In genomic region chr11:117406711-117407110, GRCm38 (mm10) we compare ENCODE assay signal across 12 mouse cellular contexts.
DNase-seq lines count a peak whose midpoint lies in the region; ATAC-seq lines count a peak whose summit lies in the region.
"Had no signal": no experiment of that assay in that cellular context is flagged by ENCODE, and none has a peak within 500 bp of the region (broad histone marks: within the 10 kb centered on the region; RNA-seq: fewer than 3 reads in every experiment).

No protein-coding gene starts in this region.

- H3K9me3 ChIP-seq in heart, embryonic 10.5 days = peaks cover 4% of the 10 kb centered on the region; the same call in 1 of the 2 replicates
- H3K9me3 ChIP-seq in heart, embryonic 11.5 days (replicated peaks; ENCODE audit: control insufficient read depth, low read length) = no peaks in the 10 kb centered on the region
- H3K9me3 ChIP-seq in forebrain, embryonic 12.5 days = peaks cover 6% of the 10 kb centered on the region; the same call in 1 of the 2 replicates
- no peaks in the 10 kb centered on the region; the same call in 1 of the 2 replicates for H3K9me3 ChIP-seq in hindbrain, embryonic 16.5 days (ENCODE audit: control insufficient read depth, low read length)
- H3K9me3 ChIP-seq in midbrain, embryonic 16.5 days (replicated peaks; ENCODE audit: control insufficient read depth, low read length, poor library complexity, severe bottlenecking) = no peaks in the 10 kb centered on the region
- H3K9me3 ChIP-seq: embryonic facial prominence, embryonic 15.5 days; G1E had no signal

- H3K4me2 ChIP-seq in heart, embryonic 11.5 days = no peak overlapping the region
- peak overlapping the region; percentile 66 for H3K4me2 ChIP-seq in forebrain, embryonic 12.5 days
- no peak overlapping the region for H3K4me2 ChIP-seq in hindbrain, embryonic 16.5 days (ENCODE audit: low read length)
- H3K4me2 ChIP-seq in midbrain, embryonic 16.5 days (ENCODE audit: low read length) = peak overlapping the region; percentile 61

- WGBS in heart, embryonic 10.5 days = 58% methylated on average over 1 of the region's 1 CpGs
- WGBS in heart, embryonic 11.5 days (ENCODE audit: insufficient replicate concordance) = 75% methylated on average over 1 of the region's 1 CpGs
- 52% methylated on average over 1 of the region's 1 CpGs for WGBS in forebrain, embryonic 12.5 days
- WGBS in hindbrain, embryonic 16.5 days = 73% methylated on average over 1 of the region's 1 CpGs
- WGBS in midbrain, embryonic 16.5 days = 35% methylated on average over 1 of the region's 1 CpGs

- H3K36me3 ChIP-seq in heart, embryonic 10.5 days = no peaks in the 10 kb centered on the region
- no peaks in the 10 kb centered on the region for H3K36me3 ChIP-seq in heart, embryonic 11.5 days (ENCODE audit: control insufficient read depth, insufficient read depth, low read length)
- H3K36me3 ChIP-seq in forebrain, embryonic 12.5 days (replicated peaks) = no peaks in the 10 kb centered on the region
- H3K36me3 ChIP-seq in hindbrain, embryonic 16.5 days (ENCODE audit: control insufficient read depth, insufficient read depth, low read length) = no peaks in the 10 kb centered on the region
- H3K36me3 ChIP-seq in midbrain, embryonic 16.5 days (ENCODE audit: control insufficient read depth, insufficient read depth, low read length) = no peaks in the 10 kb centered on the region
- H3K36me3 ChIP-seq: embryonic facial prominence, embryonic 15.5 days; G1E had no signal

- H3K4me1 ChIP-seq in heart, embryonic 10.5 days = peaks cover 28% of the 10 kb centered on the region
- peaks cover 15% of the 10 kb centered on the region for H3K4me1 ChIP-seq in heart, embryonic 11.5 days (ENCODE audit: control insufficient read depth, insufficient read depth, low read length)
- peaks cover 63% of the 10 kb centered on the region for H3K4me1 ChIP-seq in forebrain, embryonic 12.5 days
- peaks cover 39% of the 10 kb centered on the region for H3K4me1 ChIP-seq in hindbrain, embryonic 16.5 days (ENCODE audit: control insufficient read depth, insufficient read depth, low read depth, low read length)
- peaks cover 58% of the 10 kb centered on the region for H3K4me1 ChIP-seq in midbrain, embryonic 16.5 days (ENCODE audit: control insufficient read depth, insufficient read depth, low read length)

- ATAC-seq in heart, embryonic 11.5 days (replicated peaks; ENCODE audit: insufficient number of reproducible peaks, low FRiP score, low TSS enrichment) = no peak
- ATAC-seq in forebrain, embryonic 12.5 days (ENCODE audit: low FRiP score) = 0 out of 2 replicates have a peak, but pooled peaks have one; percentile 0
- no peak for ATAC-seq in hindbrain, embryonic 16.5 days
- ATAC-seq in midbrain, embryonic 16.5 days = no peak

- H3K27me3 ChIP-seq in heart, embryonic 10.5 days (ENCODE audit: insufficient read depth, poor library complexity, severe bottlenecking) = peaks cover 83% of the 10 kb centered on the region
- H3K27me3 ChIP-seq in heart, embryonic 11.5 days (ENCODE audit: control insufficient read depth, insufficient read depth, low read length) = peaks cover 31% of the 10 kb centered on the region
- H3K27me3 ChIP-seq in forebrain, embryonic 12.5 days = peaks cover 36% of the 10 kb centered on the region
- H3K27me3 ChIP-seq in hindbrain, embryonic 16.5 days (replicated peaks; ENCODE audit: control insufficient read depth, insufficient read depth, low read length) = peaks cover 3% of the 10 kb centered on the region; the same call in 1 of the 2 replicates
- H3K27me3 ChIP-seq in midbrain, embryonic 16.5 days (ENCODE audit: control insufficient read depth, insufficient read depth, low read depth, low read length) = no peaks in the 10 kb centered on the region

- peak overlapping the region; percentile 43; the same call in 1 of the 2 replicates for H3K27ac ChIP-seq in heart, embryonic 10.5 days
- H3K27ac ChIP-seq in heart, embryonic 11.5 days (ENCODE audit: low read depth, low read length) = no peak overlapping the region
- peak overlapping the region; percentile 97 for H3K27ac ChIP-seq in forebrain, embryonic 12.5 days
- peak overlapping the region; percentile 87 for H3K27ac ChIP-seq in hindbrain, embryonic 16.5 days (ENCODE audit: low read depth, low read length)
- peak overlapping the region; percentile 96 for H3K27ac ChIP-seq in midbrain, embryonic 16.5 days (ENCODE audit: low read length)

- no peak for DNase-seq in heart, embryonic 10.5 days (ENCODE audit: low spot score)
- DNase-seq in Muller cell, postnatal 12 days (ENCODE audit: inconsistent ontology term) = no peak
- DNase-seq in liver = no peak
- DNase-seq in adrenal gland, postnatal 10 days = no peak
- DNase-seq: cerebellum, postnatal 10 days; lung, adult 2 months had no signal

- H3K9ac ChIP-seq in heart, embryonic 11.5 days (ENCODE audit: low read depth, low read length) = no peak overlapping the region
- 0 out of 2 replicates have a peak overlapping the region, but pooled peaks have one; percentile 48 for H3K9ac ChIP-seq in forebrain, embryonic 12.5 days
- H3K9ac ChIP-seq in hindbrain, embryonic 16.5 days (ENCODE audit: low read depth, low read length) = no peak overlapping the region
- H3K9ac ChIP-seq in midbrain, embryonic 16.5 days (ENCODE audit: low read depth, low read length) = peak overlapping the region; percentile 63; the same call in 1 of the 2 replicates

- H3K4me3 ChIP-seq in heart, embryonic 10.5 days = no peak overlapping the region
- H3K4me3 ChIP-seq in heart, embryonic 11.5 days (ENCODE audit: low read depth, low read length) = no peak overlapping the region
- no peak overlapping the region for H3K4me3 ChIP-seq in forebrain, embryonic 12.5 days (replicated peaks)
- H3K4me3 ChIP-seq in hindbrain, embryonic 16.5 days (ENCODE audit: low read length) = no peak overlapping the region
- no peak overlapping the region for H3K4me3 ChIP-seq in midbrain, embryonic 16.5 days (ENCODE audit: low read depth, low read length)

Comparison
In these comparisons a context has a peak if more than half of its experiments do, and no peak if none do; other contexts are left out.
1. H3K4me2 ChIP-seq: peak in forebrain, embryonic 12.5 days (single experiment) and midbrain, embryonic 16.5 days (single experiment); none in heart, embryonic 11.5 days (single experiment) and hindbrain, embryonic 16.5 days (single experiment).
2. H3K9ac ChIP-seq: peak in forebrain, embryonic 12.5 days (single experiment) and midbrain, embryonic 16.5 days (single experiment); none in heart, embryonic 11.5 days (single experiment) and hindbrain, embryonic 16.5 days (single experiment).